Mouse (Mus musculus): ENCODE data around the gene Furin. TPM values are rescaled to one million over a fixed set of nuclear protein-coding genes. Genes with fewer than 3 reads are reported as not detected.
A peak's percentile ranks its signal among the peaks of the same experiment; 100 is the strongest.

Furin gene
- polyA plus RNA-seq, 1 experiment = 117 TPM

- Histone ChIP-seq H3K27me3 (ENCODE audit: control insufficient read depth, insufficient read depth, low read length) (no peaks in the 10 kb centered on the region), H3K4me3 (ENCODE audit: low read depth, low read length) (no peak overlapping the region), H3K27ac (ENCODE audit: insufficient read depth, low read depth, low read length) (peak overlapping the region; percentile 53), H3K36me3 (ENCODE audit: control insufficient read depth, insufficient read depth, low read length) (peaks cover 6% of the 10 kb centered on the region), H3K4me1 (ENCODE audit: control insufficient read depth, insufficient read depth, insufficient read length, low read length) (peaks cover 3% of the 10 kb centered on the region; the same call in 1 of the 2 replicates)
- TF ChIP-seq CTCF (IDR thresholded peaks at IDR 0.05; ENCODE audit: extremely low read depth, insufficient read length, insufficient replicate concordance, low read depth, low read length) = no peak
- TF ChIP-seq POLR2A (IDR thresholded peaks at IDR 0.05; ENCODE audit: low read depth, low read length) = no peak
- 78% methylated on average over 20 of the region's 20 CpGs for WGBS
These were observed 36.4 kb downstream of the Furin start for GRCm38 (mm10) chr7:80368635-80369421.

DNA sequence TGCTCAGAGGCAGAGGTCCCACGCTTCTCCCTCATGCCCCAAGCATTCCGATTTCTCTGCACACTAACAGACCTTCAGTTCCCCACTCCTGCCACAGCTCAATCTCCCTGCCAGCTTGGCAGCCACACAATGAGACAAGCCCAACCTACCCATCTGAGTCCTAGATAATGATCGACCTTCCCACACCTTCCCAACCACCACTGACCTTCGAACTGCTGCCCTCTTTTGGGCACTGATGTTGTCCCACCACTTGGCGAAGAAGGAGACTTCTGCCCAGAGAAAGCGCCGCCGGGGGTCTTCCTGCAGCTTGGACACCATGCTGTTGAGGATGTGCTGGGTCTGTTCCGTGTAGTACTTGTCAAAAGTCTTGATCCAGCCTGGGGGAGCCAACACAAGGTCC, 37.2 kb downstream of the Furin start:
- Histone ChIP-seq H3K27me3 (ENCODE audit: control insufficient read depth, insufficient read depth, low read length) (no peaks in the 10 kb centered on the region), H3K36me3 (ENCODE audit: control insufficient read depth, insufficient read depth, low read length) (peaks cover 11% of the 10 kb centered on the region), H3K4me1 (ENCODE audit: control insufficient read depth, insufficient read depth, insufficient read length, low read length) (peaks cover 3% of the 10 kb centered on the region; the same call in 1 of the 2 replicates), H3K4me3 (ENCODE audit: low read depth, low read length) (no peak overlapping the region), H3K27ac (ENCODE audit: insufficient read depth, low read depth, low read length) (no peak overlapping the region)
- 85% methylated on average over 9 of the region's 9 CpGs for WGBS
- no peak for TF ChIP-seq POLR2A (IDR thresholded peaks at IDR 0.05; ENCODE audit: low read depth, low read length)
- TF ChIP-seq CTCF (IDR thresholded peaks at IDR 0.05; ENCODE audit: extremely low read depth, insufficient read length, insufficient replicate concordance, low read depth, low read length) = no peak

DNA sequence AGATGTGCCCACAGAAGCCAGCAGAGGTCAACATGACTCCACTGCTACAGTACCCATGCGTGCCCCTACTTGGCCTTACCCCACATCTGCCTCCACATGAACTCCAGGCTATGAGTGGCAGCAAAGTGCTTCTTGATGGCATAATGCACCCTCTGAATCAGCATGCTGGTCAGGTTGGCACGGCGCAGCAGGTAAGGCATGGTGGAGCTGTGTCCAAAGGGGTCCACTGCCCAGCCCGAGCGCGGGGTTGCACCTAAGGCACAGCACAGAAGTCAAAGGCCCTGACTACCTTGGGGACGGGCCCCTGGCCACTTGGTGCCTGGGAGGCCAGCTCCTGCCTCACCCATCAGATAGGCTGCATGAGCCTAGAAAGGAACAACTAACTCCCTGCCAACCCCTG, 38.0 kb downstream of the Furin start:
- TF ChIP-seq POLR2A (IDR thresholded peaks at IDR 0.05; ENCODE audit: low read depth, low read length) (no peak), CTCF (IDR thresholded peaks at IDR 0.05; ENCODE audit: extremely low read depth, insufficient read length, insufficient replicate concordance, low read depth, low read length) (no peak)
- Histone ChIP-seq H3K27me3 (ENCODE audit: control insufficient read depth, insufficient read depth, low read length) (no peaks in the 10 kb centered on the region), H3K4me1 (ENCODE audit: control insufficient read depth, insufficient read depth, insufficient read length, low read length) (peaks cover 3% of the 10 kb centered on the region; the same call in 1 of the 2 replicates), H3K36me3 (ENCODE audit: control insufficient read depth, insufficient read depth, low read length) (peaks cover 11% of the 10 kb centered on the region), H3K27ac (ENCODE audit: insufficient read depth, low read depth, low read length) (no peak overlapping the region), H3K4me3 (ENCODE audit: low read depth, low read length) (no peak overlapping the region)
- WGBS = 95% methylated on average over 7 of the region's 7 CpGs

GRCm38 (mm10) chr7:80365759-80366158, 39.5 kb downstream of the Furin start:
- Histone ChIP-seq H3K4me3 (ENCODE audit: low read depth, low read length) (no peak overlapping the region), H3K27ac (ENCODE audit: insufficient read depth, low read depth, low read length) (no peak overlapping the region), H3K4me1 (ENCODE audit: control insufficient read depth, insufficient read depth, insufficient read length, low read length) (peaks cover 3% of the 10 kb centered on the region; the same call in 1 of the 2 replicates), H3K27me3 (ENCODE audit: control insufficient read depth, insufficient read depth, low read length) (no peaks in the 10 kb centered on the region), H3K36me3 (ENCODE audit: control insufficient read depth, insufficient read depth, low read length) (peaks cover 12% of the 10 kb centered on the region)
- TF ChIP-seq CTCF (IDR thresholded peaks at IDR 0.05; ENCODE audit: extremely low read depth, insufficient read length, insufficient replicate concordance, low read depth, low read length) (no peak), POLR2A (IDR thresholded peaks at IDR 0.05; ENCODE audit: low read depth, low read length) (no peak)
- WGBS = 84% methylated on average over 2 of the region's 2 CpGs

GRCm38 (mm10) chr7:80360435-80360834, 44.8 kb downstream of the Furin start:
- Histone ChIP-seq H3K4me3 (ENCODE audit: low read depth, low read length) (no peak overlapping the region), H3K4me1 (ENCODE audit: control insufficient read depth, insufficient read depth, insufficient read length, low read length) (no peaks in the 10 kb centered on the region)

GRCm38 (mm10) chr7:80358039-80358438, 47.2 kb downstream of the Furin start:
- no peak overlapping the region for H3K4me3 ChIP-seq (ENCODE audit: low read depth, low read length)
- WGBS = 69% methylated on average over 4 of the region's 4 CpGs
- no peaks in the 10 kb centered on the region for H3K4me1 ChIP-seq (ENCODE audit: control insufficient read depth, insufficient read depth, insufficient read length, low read length)
- H3K27ac ChIP-seq (ENCODE audit: insufficient read depth, low read depth, low read length) = no peak overlapping the region
- TF ChIP-seq CTCF (IDR thresholded peaks at IDR 0.05; ENCODE audit: extremely low read depth, insufficient read length, insufficient replicate concordance, low read depth, low read length) = no peak
- no peak for TF ChIP-seq POLR2A (IDR thresholded peaks at IDR 0.05; ENCODE audit: low read depth, low read length)
- peaks cover 8% of the 10 kb centered on the region; the same call in 1 of the 2 replicates for H3K36me3 ChIP-seq (ENCODE audit: control insufficient read depth, insufficient read depth, low read length)
- H3K27me3 ChIP-seq (ENCODE audit: control insufficient read depth, insufficient read depth, low read length) = no peaks in the 10 kb centered on the region

More at GRCm38 (mm10) chr7:80360435-80360834, 44.8 kb downstream of the Furin start:
- WGBS = 34% methylated on average over 3 of the region's 3 CpGs
- Histone ChIP-seq H3K36me3 (ENCODE audit: control insufficient read depth, insufficient read depth, low read length) (peaks cover 14% of the 10 kb centered on the region), H3K27ac (ENCODE audit: insufficient read depth, low read depth, low read length) (no peak overlapping the region), H3K27me3 (ENCODE audit: control insufficient read depth, insufficient read depth, low read length) (no peaks in the 10 kb centered on the region)
- TF ChIP-seq POLR2A (IDR thresholded peaks at IDR 0.05; ENCODE audit: low read depth, low read length) (no peak), CTCF (IDR thresholded peaks at IDR 0.05; ENCODE audit: extremely low read depth, insufficient read length, insufficient replicate concordance, low read depth, low read length) (no peak)

DNA sequence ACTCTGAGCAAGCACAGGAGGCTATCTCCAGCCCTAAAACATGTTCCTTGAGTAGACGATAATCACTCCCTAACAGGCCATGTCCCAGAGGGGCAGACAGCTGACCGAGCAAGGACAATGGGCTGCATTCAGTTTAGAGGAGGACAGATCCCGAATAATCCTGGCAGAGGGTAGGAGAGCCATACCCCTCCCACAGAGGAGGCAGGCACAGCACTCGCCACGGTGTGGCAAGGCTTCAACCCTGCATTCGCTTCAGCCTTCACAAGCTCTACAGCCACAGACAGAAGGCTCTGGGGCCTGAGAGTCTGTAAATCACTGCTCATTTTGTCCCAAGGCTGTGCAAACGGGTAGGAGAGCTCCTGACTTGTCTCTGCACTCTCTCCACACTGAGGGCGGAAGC, 48.1 kb downstream of the Furin start:
- 85% methylated on average over 8 of the region's 8 CpGs for WGBS
- Histone ChIP-seq H3K4me1 (ENCODE audit: control insufficient read depth, insufficient read depth, insufficient read length, low read length) (no peaks in the 10 kb centered on the region), H3K36me3 (ENCODE audit: control insufficient read depth, insufficient read depth, low read length) (peaks cover 8% of the 10 kb centered on the region; the same call in 1 of the 2 replicates)

More for the DNA sequence above, 48.1 kb downstream of the Furin start:
- H3K4me3 ChIP-seq (ENCODE audit: low read depth, low read length) = no peak overlapping the region
- TF ChIP-seq POLR2A (IDR thresholded peaks at IDR 0.05; ENCODE audit: low read depth, low read length) = no peak
- TF ChIP-seq CTCF (IDR thresholded peaks at IDR 0.05; ENCODE audit: extremely low read depth, insufficient read length, insufficient replicate concordance, low read depth, low read length) = no peak
- no peaks in the 10 kb centered on the region for H3K27me3 ChIP-seq (ENCODE audit: control insufficient read depth, insufficient read depth, low read length)
- H3K27ac ChIP-seq (ENCODE audit: insufficient read depth, low read depth, low read length) = no peak overlapping the region

All from small intestine, adult 2 months (tissue).